Mouse (Mus musculus) kidney, embryonic 15.5 days (tissue): ENCODE data around the gene Wnt3a. TPM values are rescaled to one million over a fixed set of nuclear protein-coding genes. Genes with fewer than 3 reads are reported as not detected.
A peak's percentile ranks its signal among the peaks of the same experiment; 100 is the strongest.

Experiments used
- ATAC-seq: fragments of 200-750 bp; cut with Nextera tagmentation; replicated peaks from 2 replicates; pipeline ENCODE4 v1.8.0; 2017; ENCODE audit warnings: moderate TSS enrichment; ENCODE audit not compliant: low FRiP score
- H3K27ac ChIP-seq: fragments of 300-500 bp; sonication (generic); 2 replicates; pipeline ENCODE4 v1.5.1; 2015; ENCODE audit warnings: mild to moderate bottlenecking, inconsistent platforms
- H3K27me3 ChIP-seq: fragments of 300-500 bp; sonication (generic); 2 replicates; pipeline ENCODE4 v1.6.1; 2015; ENCODE audit warnings: inconsistent platforms
- H3K36me3 ChIP-seq: fragments of 300-500 bp; sonication (generic); 2 replicates; pipeline ENCODE4 v1.6.1; 2015; ENCODE audit warnings: inconsistent platforms
- H3K4me1 ChIP-seq: fragments of 300-500 bp; sonication (generic); 2 replicates; pipeline ENCODE4 v1.6.1; 2015; ENCODE audit warnings: inconsistent platforms
- H3K4me2 ChIP-seq: fragments of 300-500 bp; sonication (generic); 2 replicates; pipeline ENCODE4 v1.6.1; 2015; ENCODE audit warnings: moderate library complexity, mild to moderate bottlenecking, inconsistent platforms
- H3K4me3 ChIP-seq: fragments of 300-500 bp; sonication (generic); replicated peaks from 2 replicates; pipeline ENCODE4 v1.5.1; 2015; ENCODE audit warnings: mild to moderate bottlenecking, inconsistent platforms
- H3K9ac ChIP-seq: fragments of 300-500 bp; sonication (generic); 2 replicates; pipeline ENCODE4 v1.6.1; 2015; ENCODE audit warnings: mild to moderate bottlenecking, inconsistent platforms
- H3K9me3 ChIP-seq: fragments of 300-500 bp; sonication (generic); replicated peaks from 2 replicates; pipeline ENCODE4 v1.6.1; 2016; ENCODE audit warnings: inconsistent platforms
- WGBS: fragments of 180-500 bp; shearing (Covaris S2); methylation state at CpG from one replicate; pipeline ENCODE4 v1.1.7; 2015; ENCODE audit warnings: mixed read lengths; 5-methylcytosine and 5-hydroxymethylcytosine counted together
- microRNA-seq: library from miRNA; unstranded; fragments of <30 nt; microRNA quantifications from one replicate; pipeline ENCODE4, GENCODE M21; 2016
- polyA plus RNA-seq: library from polyadenylated mRNA; unstranded; fragments of >200 nt; fragmentation: Nextera tagmentation; extraction: Ambion mirVana; gene quantifications from 2 replicates; pipeline ENCODE4 v1.2.1, GENCODE M21; 2015

Gene Wnt3a
- polyA plus RNA-seq, 1 experiment from 2014 or later, result not detected

DNA sequence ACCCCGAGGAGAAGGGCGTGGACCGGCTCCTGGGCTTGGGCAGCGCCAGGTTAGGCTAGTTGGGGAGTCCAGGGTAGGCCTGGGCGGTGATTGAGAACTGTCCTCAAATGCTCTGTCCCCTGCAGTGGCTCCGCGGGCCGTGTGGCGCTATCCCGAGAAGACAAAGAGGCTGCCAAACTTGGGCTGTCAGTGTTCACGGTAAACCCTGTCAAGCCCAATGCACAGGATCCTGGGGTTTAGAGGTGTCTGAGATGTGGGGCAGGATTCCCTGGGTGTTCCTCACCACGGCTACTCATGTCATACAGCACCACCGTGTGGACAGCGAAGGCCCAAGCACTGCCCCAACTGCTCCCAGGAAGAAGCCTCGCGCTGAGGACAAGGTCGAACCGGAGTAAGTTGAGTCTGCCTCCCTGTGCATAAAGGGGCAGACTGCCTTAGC, 81.5 kb downstream of the Wnt3a start:
- no peaks in the 10 kb centered on the region for H3K9me3 ChIP-seq
- peak overlapping the region; percentile 91 for H3K4me2 ChIP-seq
- peak overlapping the region; percentile 98 for H3K27ac ChIP-seq
- ATAC-seq, result peak; percentile 65
- peak overlapping the region; percentile 91 for H3K9ac ChIP-seq
- H3K27me3 ChIP-seq, result no peaks in the 10 kb centered on the region
- H3K4me3 ChIP-seq, result peak overlapping the region; percentile 88
- peaks cover 79% of the 10 kb centered on the region for H3K36me3 ChIP-seq
- 8% methylated on average over 18 of the region's 18 CpGs for WGBS
- peaks cover 23% of the 10 kb centered on the region for H3K4me1 ChIP-seq

DNA sequence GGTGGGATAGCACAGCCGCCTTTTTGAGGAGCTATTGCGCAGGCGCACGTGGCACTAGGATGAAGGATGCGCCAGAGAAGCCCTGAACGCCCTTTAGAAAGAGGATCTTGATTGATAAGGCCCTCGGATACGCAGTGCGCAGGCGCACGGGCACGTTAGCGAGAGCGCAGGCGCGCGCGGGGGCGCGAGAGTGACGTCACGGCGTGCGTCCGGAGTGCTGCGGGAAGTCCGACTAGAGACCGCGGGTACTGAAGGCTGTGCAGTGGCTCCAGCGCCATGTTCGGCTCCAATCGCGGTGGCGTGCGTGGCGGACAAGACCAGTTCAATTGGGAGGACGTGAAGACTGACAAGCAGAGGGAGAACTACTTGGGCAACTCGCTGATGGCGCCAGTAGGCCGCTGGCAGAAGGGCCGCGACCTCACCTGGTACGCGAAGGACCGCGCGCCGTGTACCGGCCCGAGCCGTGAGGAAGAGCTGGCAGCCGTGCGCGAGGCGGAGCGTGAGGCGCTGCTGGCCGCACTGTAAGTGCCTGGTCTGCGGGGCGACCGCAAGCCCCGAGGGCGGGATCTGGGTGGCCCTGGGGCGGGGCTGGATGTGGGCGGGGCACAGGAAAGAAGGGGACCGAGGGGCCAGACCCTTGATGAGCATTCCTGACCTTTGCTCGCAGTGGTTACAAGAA, 82.3 kb downstream of the Wnt3a start, which contains the start of gene 2310033P09Rik:
TSS of gene 2310033P09Rik (plus strand) at position 169 of the 679 bp plus-strand sequence.
- ATAC-seq, result peak; percentile 81
- under 1% methylated on average over 67 of the region's 67 CpGs for WGBS
- H3K9ac ChIP-seq, result peak within 1 kb of the TSS; percentile 91
- peaks cover 23% of the 10 kb centered on the region for H3K4me1 ChIP-seq
- no peaks in the 10 kb centered on the region for H3K9me3 ChIP-seq
- H3K27ac ChIP-seq, result peak within 1 kb of the TSS; percentile 98
- H3K27me3 ChIP-seq, result no peaks in the 10 kb centered on the region
- peak within 1 kb of the TSS; percentile 88 for H3K4me3 ChIP-seq
- peaks cover 75% of the 10 kb centered on the region for H3K36me3 ChIP-seq
- H3K4me2 ChIP-seq, result peak within 1 kb of the TSS; percentile 91

DNA sequence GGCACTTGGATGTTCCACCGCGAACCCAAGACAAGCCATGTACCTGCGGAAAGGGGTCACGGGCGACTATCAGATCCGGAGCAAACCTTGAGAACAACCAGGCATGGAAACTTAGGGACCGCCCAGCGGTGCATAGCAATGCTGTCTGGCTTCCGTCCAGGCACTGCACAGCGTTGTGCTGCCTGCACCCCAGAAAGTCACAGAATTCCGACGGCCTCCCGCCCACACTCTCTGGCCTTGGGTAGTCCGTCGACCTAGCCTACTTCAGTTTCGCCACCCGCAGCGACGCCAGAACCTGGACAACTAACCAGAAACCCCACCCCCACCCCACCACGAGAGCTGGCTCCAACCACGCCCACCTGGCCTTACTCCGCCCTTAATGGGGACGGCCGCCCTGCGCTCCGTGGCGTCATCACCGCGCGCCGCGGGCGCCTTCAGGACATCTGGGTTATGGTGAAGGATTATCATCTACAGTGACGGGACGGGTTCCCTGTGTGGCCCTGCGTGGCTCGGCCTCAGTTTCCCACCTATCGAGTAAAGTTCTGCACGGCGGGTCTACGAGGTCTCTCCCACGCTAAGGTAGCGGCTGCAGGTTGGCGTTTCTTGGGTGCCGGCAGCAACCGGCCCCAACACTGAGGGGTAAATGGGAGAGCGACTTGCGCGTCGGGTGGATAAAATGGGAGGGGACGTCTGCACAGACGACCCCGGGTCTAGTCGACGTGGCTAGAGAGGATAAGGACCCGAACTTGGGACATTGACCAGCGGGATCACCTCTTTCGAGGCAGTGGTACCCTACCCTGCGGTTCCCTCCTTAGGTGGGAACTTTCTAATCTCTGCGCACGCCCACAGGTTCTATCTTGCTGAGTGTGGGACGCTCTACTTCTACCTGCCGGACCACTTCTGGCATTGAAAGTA, 88.2 kb downstream of the Wnt3a start, which contains the start of gene Mrpl55:
TSS of gene Mrpl55 (plus strand) at position 406 of the 915 bp plus-strand sequence.
- H3K4me1 ChIP-seq, result peaks cover 11% of the 10 kb centered on the region
- H3K9me3 ChIP-seq, result no peaks in the 10 kb centered on the region
- peak within 1 kb of the TSS; percentile 88 for H3K4me3 ChIP-seq
- no peaks in the 10 kb centered on the region for H3K27me3 ChIP-seq
- H3K9ac ChIP-seq, result peak within 1 kb of the TSS; percentile 79
- H3K36me3 ChIP-seq, result peaks cover 46% of the 10 kb centered on the region
- peak; percentile 91 for ATAC-seq
- H3K4me2 ChIP-seq, result peak within 1 kb of the TSS; percentile 86
- H3K27ac ChIP-seq, result peak within 1 kb of the TSS; percentile 82
- under 1% methylated on average over 63 of the region's 63 CpGs for WGBS

DNA sequence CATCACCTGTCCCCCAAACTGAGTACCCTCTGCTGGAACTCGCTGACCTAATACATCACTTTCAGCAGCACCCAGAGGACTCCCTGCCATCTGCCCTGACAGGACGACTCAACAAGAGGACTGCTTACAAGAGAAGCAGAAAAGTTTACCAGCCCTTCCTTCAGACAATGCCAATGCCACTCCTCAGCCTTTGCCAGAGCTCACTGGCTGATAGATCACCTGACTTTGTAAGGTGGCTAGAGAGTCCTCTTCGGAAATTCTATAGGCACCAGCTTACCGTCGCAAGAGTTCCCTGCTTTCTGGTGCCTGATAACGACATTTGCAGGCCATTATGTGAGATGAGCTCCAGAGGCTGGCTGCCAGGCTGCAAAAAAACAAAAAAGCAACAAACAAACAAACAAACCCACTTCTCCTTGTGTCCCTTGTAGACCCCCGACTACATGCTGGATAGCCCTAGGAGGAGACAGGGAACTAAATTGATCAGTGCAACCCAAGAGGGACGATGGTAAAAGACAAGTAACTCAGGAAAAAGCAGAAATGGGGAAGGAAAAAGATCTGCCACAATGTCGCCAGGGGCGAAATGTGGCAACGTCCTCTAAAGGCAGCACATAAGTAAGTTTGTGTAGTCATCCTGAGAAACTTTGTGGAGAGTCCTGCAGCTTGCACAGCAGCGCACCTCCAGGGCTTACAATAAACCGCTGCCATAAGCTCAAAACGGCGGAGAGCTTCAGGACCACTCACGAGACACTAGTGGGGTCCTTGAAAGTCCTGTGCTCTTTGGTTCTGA, 89.1 kb downstream of the Wnt3a start:
- Histone ChIP-seq H3K4me2 (peak overlapping the region; percentile 86), H3K27ac (peak overlapping the region; percentile 82), H3K27me3 (no peaks in the 10 kb centered on the region), H3K36me3 (peaks cover 39% of the 10 kb centered on the region), H3K9ac (peak overlapping the region; percentile 79), H3K4me1 (peaks cover 11% of the 10 kb centered on the region), H3K4me3 (peak overlapping the region; percentile 88), H3K9me3 (no peaks in the 10 kb centered on the region)
- 0 out of 2 replicates have a peak, but pooled peaks have one; percentile 3 for ATAC-seq
- WGBS, result 28% methylated on average over 16 of the region's 16 CpGs

Small RNA genes within 50 kb of the gene (microRNA-seq; reads per million reads assigned to microRNA genes)
- gene Gm24756, result not detected

Other genes starting within 250 kb of the Wnt3a start
- 0.60 and 0.66 TPM in 2 replicates for gene Obscn, start 154.3 kb downstream of the Wnt3a start, polyA plus RNA-seq
- gene Iba57, start 127.0 kb downstream of the Wnt3a start, polyA plus RNA-seq, result 6.1 and 6.9 TPM in 2 replicates
- gene Gjc2, start 107.5 kb downstream of the Wnt3a start, polyA plus RNA-seq, result 0.22 and 0.27 TPM in 2 replicates
- 117 and 120 TPM in 2 replicates for gene Guk1, start 98.5 kb downstream of the Wnt3a start, polyA plus RNA-seq
- gene Mrpl55, start 88.3 kb downstream of the Wnt3a start, polyA plus RNA-seq, result 99.6 and 102 TPM in 2 replicates
- 32.5 and 36.4 TPM in 2 replicates for gene 2310033P09Rik, start 82.4 kb downstream of the Wnt3a start, polyA plus RNA-seq
- 700 and 709 TPM in 2 replicates for gene Arf1, start 62.5 kb downstream of the Wnt3a start, polyA plus RNA-seq
- gene Wnt9a, start 16.2 kb upstream of the Wnt3a start, polyA plus RNA-seq, result 1.6 and 2.1 TPM in 2 replicates
- gene Prss38, start 84.9 kb upstream of the Wnt3a start, polyA plus RNA-seq, result not detected in 2 replicates
- 13.7 and 13.9 TPM in 2 replicates for gene Jmjd4, start 159.3 kb upstream of the Wnt3a start, polyA plus RNA-seq
- 111 and 112 TPM in 2 replicates for gene Snap47, start 160.4 kb upstream of the Wnt3a start, polyA plus RNA-seq
- 7.1 and 8.2 TPM in 2 replicates for gene Zfp867, start 181.7 kb upstream of the Wnt3a start, polyA plus RNA-seq
- gene Zkscan17, start 236.0 kb upstream of the Wnt3a start, polyA plus RNA-seq, result 26.5 and 29.2 TPM in 2 replicates